25 mouse cellular contexts compared by ENCODE assay signal in genomic region chr2:35580111-35580510, GRCm38 (mm10).
"Had no signal": no experiment of that assay in that cellular context is flagged by ENCODE, and none has a peak within 500 bp of the region (broad histone marks: within the 10 kb centered on the region; RNA-seq: fewer than 3 reads in every experiment).

No protein-coding gene starts in this region.

- H3K36me3 ChIP-seq: limb, embryonic 10.5 days; limb, embryonic 13.5 days; liver, embryonic 12.5 days; liver, embryonic 15.5 days; lung, embryonic 15.5 days; midbrain, embryonic 10.5 days; midbrain, embryonic 13.5 days; neural tube, embryonic 13.5 days; stomach, embryonic 15.5 days had no signal

- H3K4me2 ChIP-seq: liver, embryonic 12.5 days; liver, embryonic 15.5 days; lung, embryonic 15.5 days; midbrain, embryonic 13.5 days; neural tube, embryonic 13.5 days; stomach, embryonic 15.5 days had no signal

- DNase-seq: kidney, postnatal 25 days; layer of hippocampus, adult 9-11 months; liver; lung, adult 18-20 months; lung, postnatal 10 days; lung, postnatal 36 days; retina, postnatal 1 day; right cerebral cortex, postnatal 25 days; spleen, adult 18-20 months; thymus, adult 18-20 months; thymus, postnatal 36 days had no signal

- H3K9ac ChIP-seq: limb, embryonic 13.5 days; liver, embryonic 12.5 days; liver, embryonic 15.5 days; lung, embryonic 15.5 days; midbrain, embryonic 13.5 days; neural tube, embryonic 13.5 days; stomach, embryonic 15.5 days had no signal

- H3K4me3 ChIP-seq: layer of hippocampus, adult 2 months; limb, embryonic 10.5 days; limb, embryonic 13.5 days; liver, embryonic 12.5 days; liver, embryonic 15.5 days; lung, embryonic 15.5 days; megakaryocyte, embryonic 14.5 days; midbrain, embryonic 10.5 days; midbrain, embryonic 13.5 days; myocyte; neural tube, embryonic 13.5 days; stomach, embryonic 15.5 days had no signal

- H3K9me3 ChIP-seq: limb, embryonic 10.5 days; limb, embryonic 13.5 days; liver, embryonic 12.5 days; liver, embryonic 15.5 days; lung, embryonic 15.5 days; megakaryocyte, embryonic 14.5 days; midbrain, embryonic 10.5 days; midbrain, embryonic 13.5 days; neural tube, embryonic 13.5 days; stomach, embryonic 15.5 days had no signal

- H3K4me1 ChIP-seq: liver, embryonic 12.5 days; liver, embryonic 15.5 days had no signal

- H3K27ac ChIP-seq: kidney, postnatal 0 days; layer of hippocampus, adult 2 months; limb, embryonic 10.5 days; limb, embryonic 13.5 days; liver, embryonic 12.5 days; liver, embryonic 15.5 days; lung, embryonic 15.5 days; midbrain, embryonic 10.5 days; midbrain, embryonic 13.5 days; neural tube, embryonic 13.5 days; stomach, embryonic 15.5 days had no signal

- ATAC-seq: liver, embryonic 12.5 days; midbrain, embryonic 13.5 days; midbrain, embryonic 16.5 days had no signal
